Mouse (Mus musculus) stomach, embryonic 14.5 days (tissue): ENCODE results near the gene Irf9. TPM values are rescaled to one million over a fixed set of nuclear protein-coding genes. Genes with fewer than 3 reads are reported as not detected.

Source experiments
- ATAC-seq: fragments of 200-750 bp; cut with Nextera tagmentation; 2 replicates; pipeline ENCODE4 v1.8.0; 2017; ENCODE audit warnings: low read depth, moderate TSS enrichment; ENCODE audit not compliant: insufficient number of reproducible peaks, insufficient read depth, low FRiP score
- H3K27ac ChIP-seq: fragments of 300-500 bp; sonication (generic); 2 replicates; pipeline ENCODE4 v1.5.1; 2014; ENCODE audit warnings: mild to moderate bottlenecking, low read length, moderate library complexity, mixed read lengths
- H3K27me3 ChIP-seq: fragments of 300-500 bp; sonication (generic); 2 replicates; pipeline ENCODE4 v1.6.1; 2014; ENCODE audit warnings: low read length, control low read depth, mixed read lengths; ENCODE audit not compliant: control insufficient read depth, insufficient read depth
- H3K36me3 ChIP-seq: fragments of 300-500 bp; sonication (generic); 2 replicates; pipeline ENCODE4 v1.6.1; 2014; ENCODE audit warnings: mild to moderate bottlenecking, control low read depth, low read length, moderate library complexity, mixed read lengths; ENCODE audit not compliant: control insufficient read depth, insufficient read depth
- H3K4me1 ChIP-seq: fragments of 300-500 bp; sonication (generic); 2 replicates; pipeline ENCODE4 v1.6.1; 2014; ENCODE audit warnings: low read length, control low read depth, mixed read lengths; ENCODE audit not compliant: control insufficient read depth, insufficient read depth
- H3K4me2 ChIP-seq: fragments of 300-500 bp; sonication (generic); replicated peaks from 2 replicates; pipeline ENCODE4 v1.6.1; 2014; ENCODE audit warnings: low read depth, low read length, control low read depth
- H3K4me3 ChIP-seq: fragments of 300-500 bp; sonication (generic); 2 replicates; pipeline ENCODE4 v1.5.1; 2014; ENCODE audit warnings: low read depth, low read length, control low read depth
- H3K9ac ChIP-seq: fragments of 300-500 bp; sonication (generic); replicated peaks from 2 replicates; pipeline ENCODE4 v1.6.1; 2014; ENCODE audit warnings: low read depth, mild to moderate bottlenecking, control low read depth, low read length, moderate library complexity, mixed read lengths
- H3K9me3 ChIP-seq: fragments of 300-500 bp; sonication (generic); 2 replicates; pipeline ENCODE4 v1.6.1; 2016; ENCODE audit warnings: low read depth, low read length, control low read depth; ENCODE audit not compliant: control insufficient read depth
- WGBS: fragments of 180-500 bp; shearing (Covaris S2); extraction: QIAGEN DNeasy Blood & Tissue Kit; methylation state at CpG from one replicate; pipeline ENCODE4 v1.1.7; 2014; 5-methylcytosine and 5-hydroxymethylcytosine counted together
- polyA plus RNA-seq: library from polyadenylated mRNA; unstranded; fragments of >200 nt; fragmentation: Nextera tagmentation; extraction: Ambion mirVana; gene quantifications from 2 replicates; pipeline ENCODE4 v1.2.1, GENCODE M21; 2014

Irf9 gene
- polyA plus RNA-seq, 1 experiment from 2014 or later = 7.4 TPM

DNA sequence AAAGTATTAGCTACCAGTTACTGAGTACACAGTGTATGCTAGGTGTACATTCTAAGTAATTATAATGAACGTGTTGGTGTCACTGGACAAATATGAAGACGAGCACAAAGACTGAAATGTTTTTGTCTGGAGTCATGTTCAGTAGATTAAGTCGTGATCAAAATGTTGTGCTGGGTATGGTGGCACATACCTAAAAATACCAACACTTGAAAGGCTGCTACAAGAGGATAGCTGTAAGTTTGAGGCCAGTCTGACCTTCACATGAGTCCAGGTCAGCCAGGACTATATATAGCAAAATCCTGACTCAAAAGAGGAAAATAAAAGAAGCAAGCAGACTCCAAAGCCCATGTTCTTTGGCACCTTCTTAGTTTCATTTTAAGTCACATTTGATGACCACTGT, 53.6 kb downstream of the Irf9 start:
- Histone ChIP-seq H3K4me3 (no peak overlapping the region), H3K9me3 (no peaks in the 10 kb centered on the region), H3K27me3 (no peaks in the 10 kb centered on the region), H3K9ac (no peak overlapping the region), H3K27ac (no peak overlapping the region), H3K4me1 (0 out of 2 replicates have a peak, but pooled peaks cover 6% of the 10 kb centered on the region), H3K4me2 (no peak overlapping the region), H3K36me3 (peaks cover 16% of the 10 kb centered on the region)
- WGBS = 79% methylated on average over 3 of the region's 3 CpGs
- no peak for ATAC-seq

DNA sequence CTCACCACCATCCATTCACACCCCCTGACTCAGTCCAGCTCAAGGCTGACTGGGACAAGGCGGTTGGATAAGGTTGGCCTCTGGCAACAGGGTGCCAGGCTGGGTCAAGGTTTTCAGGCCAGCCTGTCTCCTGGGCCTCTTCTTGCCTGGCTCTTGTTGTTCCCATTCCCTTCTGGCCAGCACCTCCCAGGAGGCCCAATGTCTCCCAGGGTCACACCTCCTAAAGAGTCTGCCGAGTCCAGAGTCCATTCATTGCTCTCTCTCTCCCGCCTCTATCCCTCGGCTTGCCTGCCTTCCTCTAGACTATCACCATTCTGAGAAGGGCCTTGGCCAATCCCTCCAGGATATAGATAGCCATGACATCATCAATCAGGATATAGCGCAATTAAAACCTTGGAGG, 54.6 kb downstream of the Irf9 start:
- Histone ChIP-seq H3K9ac (no peak overlapping the region), H3K9me3 (no peaks in the 10 kb centered on the region), H3K4me2 (no peak overlapping the region), H3K36me3 (peaks cover 21% of the 10 kb centered on the region), H3K27me3 (no peaks in the 10 kb centered on the region), H3K4me3 (no peak overlapping the region), H3K4me1 (0 out of 2 replicates have a peak, but pooled peaks cover 6% of the 10 kb centered on the region), H3K27ac (no peak overlapping the region)
- no peak for ATAC-seq
- WGBS = 87% methylated on average over 5 of the region's 5 CpGs

Other genes starting within 250 kb of the Irf9 start
- 49.7 and 62.4 TPM in 2 replicates for gene Dhrs4, start 124.8 kb upstream of the Irf9 start, polyA plus RNA-seq
- gene Carmil3, start 112.9 kb upstream of the Irf9 start, polyA plus RNA-seq = 3.9 and 4.4 TPM in 2 replicates
- gene Cpne6, start 93.1 kb upstream of the Irf9 start, polyA plus RNA-seq = 0.19 and 0.24 TPM in 2 replicates
- not detected in 2 replicates for gene Nrl, start 78.6 kb upstream of the Irf9 start, polyA plus RNA-seq
- gene Pck2, start 63.3 kb upstream of the Irf9 start, polyA plus RNA-seq = 43.4 and 44.0 TPM in 2 replicates
- 67.6 and 69.6 TPM in 2 replicates for gene Dcaf11, start 43.6 kb upstream of the Irf9 start, polyA plus RNA-seq
- 0.91 and 1.2 TPM in 2 replicates for gene A730061H03Rik, start 43.2 kb upstream of the Irf9 start, polyA plus RNA-seq
- gene Fitm1, start 28.0 kb upstream of the Irf9 start, polyA plus RNA-seq = 0.61 TPM in 1 of 2 replicates, not detected in the other
- 161 and 170 TPM in 2 replicates for gene Psme1, start 25.4 kb upstream of the Irf9 start, polyA plus RNA-seq
- gene Emc9, start 18.3 kb upstream of the Irf9 start, polyA plus RNA-seq = 5.9 and 7.1 TPM in 2 replicates
- gene Psme2, start 12.5 kb upstream of the Irf9 start, polyA plus RNA-seq = 296 and 307 TPM in 2 replicates
- gene Rnf31, start 11.9 kb upstream of the Irf9 start, polyA plus RNA-seq = 13.2 and 15.1 TPM in 2 replicates
- 7.1 and 10.9 TPM in 2 replicates for gene Rec8, start 14.5 kb downstream of the Irf9 start, polyA plus RNA-seq
- 93.6 and 105 TPM in 2 replicates for gene Ipo4, start 32.4 kb downstream of the Irf9 start, polyA plus RNA-seq
- gene Gm49378, start 34.3 kb downstream of the Irf9 start, polyA plus RNA-seq = 3.7 and 3.9 TPM in 2 replicates
- gene Tm9sf1, start 40.2 kb downstream of the Irf9 start, polyA plus RNA-seq = 109 and 112 TPM in 2 replicates
- gene Tssk4, start 46.6 kb downstream of the Irf9 start, polyA plus RNA-seq = 0.59 and 1.6 TPM in 2 replicates
- 54.8 and 55.8 TPM in 2 replicates for gene Mdp1, start 56.9 kb downstream of the Irf9 start, polyA plus RNA-seq
- gene Gmpr2, start 68.4 kb downstream of the Irf9 start, polyA plus RNA-seq = 56.8 and 63.6 TPM in 2 replicates
- 535 and 580 TPM in 2 replicates for gene Nedd8, start 68.6 kb downstream of the Irf9 start, polyA plus RNA-seq
- 44.2 and 45.5 TPM in 2 replicates for gene Tinf2, start 78.2 kb downstream of the Irf9 start, polyA plus RNA-seq
- 19.5 and 21.3 TPM in 2 replicates for gene Tgm1, start 110.4 kb downstream of the Irf9 start, polyA plus RNA-seq
- 30.0 and 31.0 TPM in 2 replicates for gene Rabggta, start 118.7 kb downstream of the Irf9 start, polyA plus RNA-seq
- 83.0 and 99.4 TPM in 2 replicates for gene Dhrs1, start 142.1 kb downstream of the Irf9 start, polyA plus RNA-seq
- 36.6 and 38.8 TPM in 2 replicates for gene Nop9, start 142.1 kb downstream of the Irf9 start, polyA plus RNA-seq
- gene Cideb, start 154.9 kb downstream of the Irf9 start, polyA plus RNA-seq = 2.3 and 2.6 TPM in 2 replicates
- gene Ltb4r2, start 157.9 kb downstream of the Irf9 start, polyA plus RNA-seq = 0.13 and 0.52 TPM in 2 replicates
- gene Ltb4r1, start 162.4 kb downstream of the Irf9 start, polyA plus RNA-seq = 0.42 and 0.88 TPM in 2 replicates
- 4.3 and 5.8 TPM in 2 replicates for gene Adcy4, start 180.5 kb downstream of the Irf9 start, polyA plus RNA-seq
- gene Ripk3, start 185.3 kb downstream of the Irf9 start, polyA plus RNA-seq = 25.3 and 32.3 TPM in 2 replicates
- gene Nfatc4, start 219.6 kb downstream of the Irf9 start, polyA plus RNA-seq = 54.9 and 56.6 TPM in 2 replicates